Mouse (Mus musculus): Measurements from ENCODE around the gene Rnf11. TPM values are rescaled to one million over a fixed set of nuclear protein-coding genes. Genes with fewer than 3 reads are reported as not detected.

Rnf11 gene
- polyA plus RNA-seq, 1 experiment, result 135 TPM

GRCm38 (mm10) chr4:109448531-109448930, 36.0 kb downstream of the Rnf11 start:
- Histone ChIP-seq H3K4me3 (ENCODE audit: insufficient read depth, low read length) (no peak overlapping the region), H3K27ac (ENCODE audit: insufficient read depth, low read length) (no peak overlapping the region), H3K4me1 (ENCODE audit: control insufficient read depth, insufficient read depth, low read length) (peaks cover 22% of the 10 kb centered on the region)
- TF ChIP-seq CTCF (IDR thresholded peaks at IDR 0.05; ENCODE audit: borderline replicate concordance, insufficient read depth, low read length) (no peak), POLR2A (IDR thresholded peaks at IDR 0.05; ENCODE audit: low read depth, low read length) (no peak)

- TF ChIP-seq CTCF (IDR thresholded peaks at IDR 0.05; ENCODE audit: borderline replicate concordance, insufficient read depth, low read length) (no peak), POLR2A (IDR thresholded peaks at IDR 0.05; ENCODE audit: low read depth, low read length) (no peak)
- no peak overlapping the region for H3K4me3 ChIP-seq (ENCODE audit: insufficient read depth, low read length)
- no peak overlapping the region for H3K27ac ChIP-seq (ENCODE audit: insufficient read depth, low read length)
- H3K4me1 ChIP-seq (ENCODE audit: control insufficient read depth, insufficient read depth, low read length), result peaks cover 22% of the 10 kb centered on the region
Measured at GRCm38 (mm10) chr4:109445956-109446355, 38.6 kb downstream of the Rnf11 start.

- H3K4me1 ChIP-seq (ENCODE audit: control insufficient read depth, insufficient read depth, low read length), result peaks cover 24% of the 10 kb centered on the region
- TF ChIP-seq CTCF (IDR thresholded peaks at IDR 0.05; ENCODE audit: borderline replicate concordance, insufficient read depth, low read length) (no peak), POLR2A (IDR thresholded peaks at IDR 0.05; ENCODE audit: low read depth, low read length) (no peak)
- peak overlapping the region; percentile 67 for H3K27ac ChIP-seq (ENCODE audit: insufficient read depth, low read length)
- H3K4me3 ChIP-seq (ENCODE audit: insufficient read depth, low read length), result no peak overlapping the region
Measured at GRCm38 (mm10) chr4:109445397-109445796, 39.1 kb downstream of the Rnf11 start.

GRCm38 (mm10) chr4:109444951-109445350, 39.6 kb downstream of the Rnf11 start:
- Histone ChIP-seq H3K4me1 (ENCODE audit: control insufficient read depth, insufficient read depth, low read length) (peaks cover 28% of the 10 kb centered on the region), H3K27ac (ENCODE audit: insufficient read depth, low read length) (peak overlapping the region; percentile 67), H3K4me3 (ENCODE audit: insufficient read depth, low read length) (no peak overlapping the region)
- no peak for TF ChIP-seq CTCF (IDR thresholded peaks at IDR 0.05; ENCODE audit: borderline replicate concordance, insufficient read depth, low read length)
- no peak for TF ChIP-seq POLR2A (IDR thresholded peaks at IDR 0.05; ENCODE audit: low read depth, low read length)

GRCm38 (mm10) chr4:109444471-109444870, 40.1 kb downstream of the Rnf11 start:
- Histone ChIP-seq H3K4me3 (ENCODE audit: insufficient read depth, low read length) (no peak overlapping the region), H3K27ac (ENCODE audit: insufficient read depth, low read length) (peak overlapping the region; percentile 67), H3K4me1 (ENCODE audit: control insufficient read depth, insufficient read depth, low read length) (peaks cover 25% of the 10 kb centered on the region)
- TF ChIP-seq POLR2A (IDR thresholded peaks at IDR 0.05; ENCODE audit: low read depth, low read length) (no peak), CTCF (IDR thresholded peaks at IDR 0.05; ENCODE audit: borderline replicate concordance, insufficient read depth, low read length) (no peak)

- Histone ChIP-seq H3K27ac (ENCODE audit: insufficient read depth, low read length) (no peak overlapping the region), H3K4me1 (ENCODE audit: control insufficient read depth, insufficient read depth, low read length) (peaks cover 26% of the 10 kb centered on the region), H3K4me3 (ENCODE audit: insufficient read depth, low read length) (no peak overlapping the region)
- TF ChIP-seq CTCF (IDR thresholded peaks at IDR 0.05; ENCODE audit: borderline replicate concordance, insufficient read depth, low read length) (no peak), POLR2A (IDR thresholded peaks at IDR 0.05; ENCODE audit: low read depth, low read length) (no peak)
Measured at GRCm38 (mm10) chr4:109442649-109443048, 41.9 kb downstream of the Rnf11 start.

- Histone ChIP-seq H3K4me3 (ENCODE audit: insufficient read depth, low read length) (no peak overlapping the region), H3K27ac (ENCODE audit: insufficient read depth, low read length) (no peak overlapping the region), H3K4me1 (ENCODE audit: control insufficient read depth, insufficient read depth, low read length) (peaks cover 26% of the 10 kb centered on the region)
- TF ChIP-seq CTCF (IDR thresholded peaks at IDR 0.05; ENCODE audit: borderline replicate concordance, insufficient read depth, low read length), result no peak
Measured at GRCm38 (mm10) chr4:109442126-109442525, 42.4 kb downstream of the Rnf11 start.

- H3K4me1 ChIP-seq (ENCODE audit: control insufficient read depth, insufficient read depth, low read length), result peaks cover 23% of the 10 kb centered on the region
- TF ChIP-seq POLR2A (IDR thresholded peaks at IDR 0.05; ENCODE audit: low read depth, low read length) (no peak), CTCF (IDR thresholded peaks at IDR 0.05; ENCODE audit: borderline replicate concordance, insufficient read depth, low read length) (no peak)
- H3K4me3 ChIP-seq (ENCODE audit: insufficient read depth, low read length), result no peak overlapping the region
- no peak overlapping the region for H3K27ac ChIP-seq (ENCODE audit: insufficient read depth, low read length)
Measured at GRCm38 (mm10) chr4:109441000-109441399, 43.5 kb downstream of the Rnf11 start.

- peaks cover 19% of the 10 kb centered on the region for H3K4me1 ChIP-seq (ENCODE audit: control insufficient read depth, insufficient read depth, low read length)
- peak overlapping the region; percentile 44 for H3K27ac ChIP-seq (ENCODE audit: insufficient read depth, low read length)
- H3K4me3 ChIP-seq (ENCODE audit: insufficient read depth, low read length), result no peak overlapping the region
- TF ChIP-seq POLR2A (IDR thresholded peaks at IDR 0.05; ENCODE audit: low read depth, low read length) (no peak), CTCF (IDR thresholded peaks at IDR 0.05; ENCODE audit: borderline replicate concordance, insufficient read depth, low read length) (no peak)
Measured at GRCm38 (mm10) chr4:109440381-109440780, 44.1 kb downstream of the Rnf11 start.

- Histone ChIP-seq H3K27ac (ENCODE audit: insufficient read depth, low read length) (peak overlapping the region; percentile 44), H3K4me3 (ENCODE audit: insufficient read depth, low read length) (no peak overlapping the region), H3K4me1 (ENCODE audit: control insufficient read depth, insufficient read depth, low read length) (peaks cover 13% of the 10 kb centered on the region)
- no peak for TF ChIP-seq CTCF (IDR thresholded peaks at IDR 0.05; ENCODE audit: borderline replicate concordance, insufficient read depth, low read length)
- no peak for TF ChIP-seq POLR2A (IDR thresholded peaks at IDR 0.05; ENCODE audit: low read depth, low read length)
Measured at GRCm38 (mm10) chr4:109439825-109440248, 44.7 kb downstream of the Rnf11 start.

- Histone ChIP-seq H3K27ac (ENCODE audit: insufficient read depth, low read length) (no peak overlapping the region), H3K4me3 (ENCODE audit: insufficient read depth, low read length) (no peak overlapping the region), H3K4me1 (ENCODE audit: control insufficient read depth, insufficient read depth, low read length) (peaks cover 12% of the 10 kb centered on the region)
- TF ChIP-seq POLR2A (IDR thresholded peaks at IDR 0.05; ENCODE audit: low read depth, low read length), result no peak
- TF ChIP-seq CTCF (IDR thresholded peaks at IDR 0.05; ENCODE audit: borderline replicate concordance, insufficient read depth, low read length), result no peak
Measured at GRCm38 (mm10) chr4:109439101-109439500, 45.4 kb downstream of the Rnf11 start.

Measured in embryonic fibroblast, embryonic 13.5 days (primary cell).